Mouse (Mus musculus): ENCODE results near the gene Bhlhe23. TPM values are rescaled to one million over a fixed set of nuclear protein-coding genes. Genes with fewer than 3 reads are reported as not detected.

The Bhlhe23 gene
- total and polyA plus RNA-seq, 3 experiments: not detected

DNA sequence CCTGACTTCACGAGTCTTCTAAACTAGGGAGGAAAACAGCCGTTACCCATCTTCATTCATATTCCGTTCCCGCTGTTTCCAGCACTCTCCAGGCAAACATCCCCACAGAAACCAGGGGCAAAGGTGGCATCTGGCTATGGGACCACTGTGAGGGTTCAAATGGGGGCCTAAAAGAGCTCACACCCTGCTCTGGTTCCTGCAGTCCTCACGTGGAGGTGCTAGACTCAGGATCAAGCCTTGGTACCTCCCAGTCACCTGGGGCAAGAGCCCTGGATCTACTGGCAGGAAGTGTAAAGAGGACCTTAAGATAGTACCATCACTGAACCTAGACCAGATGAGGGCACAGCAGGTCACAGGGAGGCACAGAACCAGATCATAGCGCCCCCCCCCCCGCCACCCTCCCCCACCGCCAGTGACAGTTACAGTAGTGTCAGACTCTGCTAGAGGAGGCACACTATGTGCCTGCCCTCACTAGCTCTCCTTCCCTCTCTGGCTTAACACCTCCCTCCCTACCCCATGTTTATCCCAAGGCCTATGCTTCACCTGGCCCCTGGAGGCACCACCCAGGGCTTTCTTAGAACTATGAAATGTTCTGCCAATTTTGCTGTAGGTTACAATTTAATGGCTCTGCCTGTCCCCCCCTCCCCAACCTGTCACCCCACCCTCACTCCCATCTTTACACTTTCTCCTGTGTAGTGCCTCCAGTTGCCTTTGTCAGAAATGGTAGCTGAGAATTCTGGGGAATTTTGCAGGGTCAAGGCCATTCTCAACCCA lies 50.7 kb downstream of the Bhlhe23 start:
- in situ Hi-C loops (cut with MboI; ENCODE audit: low pct_ligation_motif_present, low pct_unique_long_range_greater_than_20kb, low sequenced_read_pairs): no loop called here
- H3K4me2 ChIP-seq (ENCODE audit: insufficient read depth, low read depth, poor library complexity, severe bottlenecking): peak overlapping the region; percentile 74
- no peaks in the 10 kb centered on the region for H3K27me3 ChIP-seq (replicated peaks)
- peak overlapping the region; percentile 65 for H3K27ac ChIP-seq (ENCODE audit: insufficient read depth, low read depth)
- DNase-seq (ENCODE audit: extremely low read depth): peak; percentile 41
- H3K9ac ChIP-seq (ENCODE audit: insufficient read depth, low read depth): peak overlapping the region; percentile 58
- H3K36me3 ChIP-seq (replicated peaks in 1 of 2; ENCODE audit: control insufficient read depth in 1 of 2, insufficient read depth in 1 of 2, low read length in 1 of 2): peaks cover 16 to 53% of the 10 kb centered on the region in 2 experiments
- peaks cover 7% of the 10 kb centered on the region for H3K79me2 ChIP-seq (replicated peaks; ENCODE audit: control insufficient read depth, extremely low read depth, insufficient read depth, poor library complexity, severe bottlenecking)
- TF ChIP-seq BHLHE40 (IDR thresholded peaks at IDR 0.05; ENCODE audit: low read depth, low read length): peak; percentile 67
- peak; percentile 36; the same call in 1 of the 2 replicates for TF ChIP-seq SIN3A (IDR thresholded peaks at IDR 0.05; ENCODE audit: low read length)
- no peak for TF ChIP-seq POLR2AphosphoS2 (IDR thresholded peaks at IDR 0.05; ENCODE audit: low read depth, low read length)
- TF ChIP-seq MYC (IDR thresholded peaks at IDR 0.05; ENCODE audit: low read depth, low read length): peak; percentile 64; the same call in 1 of the 2 replicates
- no peak for TF ChIP-seq MAFK (IDR thresholded peaks at IDR 0.05; ENCODE audit: insufficient replicate concordance, low read length)
- no peak for TF ChIP-seq NRF1 (IDR thresholded peaks at IDR 0.05; ENCODE audit: low read depth, low read length)
- 0 out of 2 replicates have a peak, but pooled peaks have one; percentile 23 for TF ChIP-seq TBP (conservative IDR thresholded peaks at IDR 0.05; ENCODE audit: low read depth, low read length)
- TF ChIP-seq MAX (IDR thresholded peaks at IDR 0.05; ENCODE audit: low read length): peak; percentile 53; the same call in 1 of the 2 replicates
- TF ChIP-seq HCFC1 (IDR thresholded peaks at IDR 0.05; ENCODE audit: low read depth, low read length): peak; percentile 13; the same call in 1 of the 2 replicates
- peak; percentile 63 for TF ChIP-seq ZKSCAN1 (IDR thresholded peaks at IDR 0.05; ENCODE audit: borderline replicate concordance, low read depth, low read length)
- no peaks in the 10 kb centered on the region for H3K9me3 ChIP-seq (replicated peaks; ENCODE audit: low read length)
- dilution Hi-C loops (cut with MboI; ENCODE audit: extremely low pct_ligation_motif_present, extremely low pct_unique_long_range_greater_than_20kb, low sequenced_read_pairs): no loop called here
- peak overlapping the region; percentile 61 to 84 (median 62) for H3K4me3 ChIP-seq (replicated peaks in 1 of 3; ENCODE audit: low read depth in 2 of 3, low read length in 2 of 3, poor library complexity in 1 of 3)
- peaks cover 16 to 48% of the 10 kb centered on the region in 2 experiments for H3K4me1 ChIP-seq (ENCODE audit: control insufficient read depth in 1 of 2, insufficient read depth in 2 of 2)

DNA sequence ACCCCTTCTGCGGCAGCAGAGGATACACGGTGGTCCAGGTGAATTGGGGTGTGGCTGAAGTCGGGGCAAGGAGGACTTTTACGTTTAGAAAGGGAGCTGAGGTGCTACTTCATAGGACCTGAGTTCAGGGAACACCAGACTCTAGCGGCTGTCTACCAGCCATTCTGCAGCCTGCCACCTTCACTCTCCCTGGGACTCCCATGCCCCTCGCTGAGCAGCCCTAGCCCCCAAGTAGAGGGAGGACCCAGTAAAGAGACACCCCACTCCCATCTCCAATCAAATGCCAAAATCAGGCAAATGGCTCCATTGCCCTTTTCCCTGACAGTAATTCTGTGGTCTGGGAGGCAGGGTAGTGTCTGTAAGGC lies 51.3 kb downstream of the Bhlhe23 start:
- H3K27ac ChIP-seq (ENCODE audit: insufficient read depth, low read depth): peak overlapping the region; percentile 65
- no peaks in the 10 kb centered on the region for H3K27me3 ChIP-seq (replicated peaks)
- H3K79me2 ChIP-seq (replicated peaks; ENCODE audit: control insufficient read depth, extremely low read depth, insufficient read depth, poor library complexity, severe bottlenecking): peaks cover 7% of the 10 kb centered on the region
- dilution Hi-C loops (cut with MboI; ENCODE audit: extremely low pct_ligation_motif_present, extremely low pct_unique_long_range_greater_than_20kb, low sequenced_read_pairs) (no loop called here), in situ Hi-C loops (cut with MboI; ENCODE audit: low pct_ligation_motif_present, low pct_unique_long_range_greater_than_20kb, low sequenced_read_pairs) (no loop called here)
- no peak for DNase-seq (ENCODE audit: extremely low read depth)
- no peaks in the 10 kb centered on the region for H3K9me3 ChIP-seq (replicated peaks; ENCODE audit: low read length)
- peak overlapping the region; percentile 74 for H3K4me2 ChIP-seq (ENCODE audit: insufficient read depth, low read depth, poor library complexity, severe bottlenecking)
- peak overlapping the region; percentile 61 to 84 (median 62) for H3K4me3 ChIP-seq (replicated peaks in 1 of 3; ENCODE audit: low read depth in 2 of 3, low read length in 2 of 3, poor library complexity in 1 of 3)
- TF ChIP-seq E2F4 (IDR thresholded peaks at IDR 0.05; ENCODE audit: insufficient replicate concordance, low read depth, low read length) (no peak), USF2 (conservative IDR thresholded peaks at IDR 0.05; ENCODE audit: low read depth, low read length) (no peak), POLR2AphosphoS2 (IDR thresholded peaks at IDR 0.05; ENCODE audit: low read depth, low read length) (peak; percentile 43; the same call in 1 of the 2 replicates), TCF12 (IDR thresholded peaks at IDR 0.05; ENCODE audit: low read depth, low read length) (no peak), CHD2 (IDR thresholded peaks at IDR 0.05; ENCODE audit: low read length) (no peak), RCOR1 (conservative IDR thresholded peaks at IDR 0.05; ENCODE audit: low read depth, low read length) (no peak), CHD1 (IDR thresholded peaks at IDR 0.05; ENCODE audit: low read depth, low read length) (no peak), MXI1 (IDR thresholded peaks at IDR 0.05; ENCODE audit: low read depth, low read length) (no peak)
- H3K9ac ChIP-seq (ENCODE audit: insufficient read depth, low read depth): peak overlapping the region; percentile 58
- peaks cover 16 to 48% of the 10 kb centered on the region in 2 experiments for H3K4me1 ChIP-seq (ENCODE audit: control insufficient read depth in 1 of 2, insufficient read depth in 2 of 2)
- H3K36me3 ChIP-seq (replicated peaks in 1 of 2; ENCODE audit: control insufficient read depth in 1 of 2, insufficient read depth in 1 of 2, low read length in 1 of 2): peaks cover 18 to 54% of the 10 kb centered on the region in 2 experiments

All from CH12.LX (cell line).